Mouse (Mus musculus) liver, adult 2 months (tissue): ENCODE measurements around the gene Lama4.

ENCODE experiments used
- CTCF ChIP-seq: fragments of 200-500 bp; IDR thresholded peaks from 2 replicates; pipeline ENCODE4 v1.5.1; 2011; ENCODE audit warnings: low read depth, low read length, control low read depth
- POLR2A ChIP-seq: fragments of 200-500 bp; IDR thresholded peaks from 2 replicates; pipeline ENCODE4 v1.6.1; 2011; ENCODE audit warnings: low read length, control low read depth; ENCODE audit not compliant: insufficient read depth; ENCODE audit errors: extremely low read depth

DNA sequence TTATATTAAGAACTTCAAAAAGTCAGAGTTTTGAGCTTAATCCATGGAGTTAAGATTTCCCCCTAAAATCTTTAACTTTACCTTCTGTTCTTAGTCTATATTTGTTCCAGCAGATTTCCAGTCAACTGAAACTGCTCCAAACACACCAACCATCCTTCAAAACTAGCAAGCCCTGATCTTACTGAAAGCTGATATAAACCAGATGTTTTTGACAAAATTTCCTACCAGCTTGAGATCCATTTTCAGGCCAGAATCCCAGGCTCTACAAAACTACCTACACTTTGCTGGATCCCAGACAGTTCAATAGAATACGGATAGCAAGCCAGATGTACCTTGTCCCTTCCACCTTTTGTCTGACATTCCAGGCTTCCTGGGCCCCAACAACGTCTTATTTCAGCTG lies 20.6 kb upstream of the Lama4 start:
- TF ChIP-seq CTCF (no peak), POLR2A (no peak)
